Mouse (Mus musculus): ENCODE data around the gene Kcnj14.
A peak's percentile ranks its signal among the peaks of the same experiment; 100 is the strongest.

Gene Kcnj14

DNA sequence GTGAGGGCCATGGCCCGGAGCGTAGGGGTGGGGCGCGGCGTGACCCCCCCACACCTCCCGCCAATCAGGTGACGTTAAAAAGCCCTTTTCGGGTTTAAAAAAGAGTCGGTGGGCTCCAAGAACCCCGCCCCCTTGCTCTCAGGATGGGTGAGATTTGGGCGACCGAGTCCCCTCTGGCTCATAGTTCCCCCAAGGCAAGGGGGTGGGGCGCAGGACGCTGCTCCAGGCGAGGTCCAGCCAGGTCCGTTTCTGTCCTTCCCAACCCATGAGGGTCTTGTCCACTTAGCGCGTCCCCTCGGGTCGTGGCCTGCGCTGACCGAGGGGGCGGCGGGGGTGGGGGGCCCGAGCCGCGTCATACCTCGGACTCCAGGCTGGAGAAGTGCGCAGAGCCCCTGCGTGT lies 7.8 kb upstream of the Kcnj14 start:
- no peak for DNase-seq (ENCODE audit: low spot score in 2 of 2)

DNA sequence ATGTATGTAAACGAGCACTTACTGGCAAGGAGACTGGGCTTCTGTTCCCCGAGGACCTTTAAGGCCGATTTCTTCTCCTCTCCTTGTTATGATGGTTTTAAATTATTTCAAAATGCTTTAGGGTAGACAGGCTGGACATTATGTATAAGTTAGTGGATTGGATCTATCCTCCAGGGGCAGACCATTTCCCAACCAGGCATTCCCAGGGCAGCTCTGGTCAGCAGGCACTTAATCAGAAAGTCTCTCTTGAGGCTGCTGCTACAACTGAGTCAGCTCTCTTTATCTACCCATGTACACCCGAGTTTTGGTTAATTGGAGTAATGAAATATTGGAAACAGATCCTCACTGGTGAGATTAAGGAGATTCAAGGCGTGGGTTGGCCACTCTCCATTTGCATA lies 6.5 kb upstream of the Kcnj14 start:
- DNase-seq (ENCODE audit: low spot score in 2 of 2), result no peak

DNA sequence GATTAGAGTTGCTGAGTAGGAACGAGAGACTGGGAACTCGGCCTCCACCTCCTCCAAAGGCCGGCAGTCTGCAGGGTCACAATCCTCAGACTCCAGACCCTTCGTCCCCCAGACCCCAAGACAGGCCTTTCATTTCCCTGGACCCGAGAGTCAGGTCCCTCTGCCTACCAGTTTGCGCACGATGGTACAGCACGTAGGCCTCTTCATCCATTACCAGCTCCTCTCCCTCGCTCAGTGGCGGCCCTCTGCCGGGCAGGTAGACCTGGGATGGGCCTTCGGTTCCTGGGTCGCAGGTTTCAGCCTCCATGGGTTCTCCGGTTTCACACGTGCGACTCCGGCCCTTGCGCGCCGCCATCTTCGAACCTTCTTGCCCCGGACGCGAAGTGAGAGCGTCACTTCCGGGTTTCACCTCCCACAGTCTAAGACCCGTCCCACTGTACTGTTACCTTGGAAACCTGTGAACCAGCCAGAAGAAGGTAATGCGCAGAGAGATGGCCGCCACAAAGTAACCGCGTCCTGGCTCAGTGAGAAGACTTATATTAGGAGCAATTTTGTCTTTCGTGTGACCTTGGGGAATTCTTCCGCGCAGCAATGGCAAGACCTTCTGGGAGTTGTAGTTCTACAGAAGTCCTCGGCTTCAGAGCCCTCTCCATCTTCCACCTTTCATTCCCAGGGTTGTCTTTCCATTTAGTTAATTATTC lies 6.0 kb upstream of the Kcnj14 start, which contains the start of gene Grwd1:
Gene Grwd1, minus strand, starts transcription at position 518 of the 701 bp plus-strand sequence.
- peak; percentile 63 to 78 for DNase-seq (ENCODE audit: low spot score in 2 of 2)

DNA sequence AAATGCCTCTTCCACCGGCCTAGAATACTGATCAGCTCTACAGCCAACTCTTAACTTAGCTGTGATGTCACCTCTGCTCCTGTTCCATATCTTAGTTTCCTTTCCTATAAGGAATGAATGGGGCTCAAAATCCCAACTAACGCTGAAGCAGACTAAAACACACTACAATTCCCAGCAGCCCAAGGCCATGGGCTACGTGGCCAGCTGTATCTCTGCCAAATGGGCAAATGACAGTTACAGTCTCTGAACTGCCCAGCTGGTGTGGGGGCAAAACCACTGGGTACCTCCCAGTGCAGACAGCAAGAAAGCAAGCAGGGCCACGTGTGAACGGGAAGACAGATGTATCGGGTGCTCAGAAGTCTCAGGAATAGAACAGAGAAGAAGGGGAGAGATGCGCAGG lies 2.0 kb upstream of the Kcnj14 start:
- no peak for DNase-seq (ENCODE audit: low spot score in 2 of 2)

DNA sequence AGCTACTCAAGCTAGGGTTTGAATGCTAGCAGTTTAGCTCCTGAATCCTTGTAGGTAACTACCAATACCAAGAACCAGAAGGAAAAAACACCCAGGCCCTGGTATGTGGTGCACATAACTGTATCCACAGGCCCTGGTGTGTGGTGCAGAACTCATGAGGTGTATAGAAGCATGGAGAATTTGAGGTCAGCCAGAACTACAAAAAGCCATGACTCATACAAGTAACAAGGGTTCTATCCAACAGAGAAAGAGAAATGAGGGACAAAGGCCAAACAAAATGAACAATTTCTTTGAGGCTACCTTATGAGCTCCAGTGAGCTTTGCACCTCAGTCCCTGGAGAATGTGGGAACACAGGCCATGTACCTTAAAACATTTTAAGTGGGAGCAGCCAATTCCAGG lies 3.7 kb downstream of the Kcnj14 start:
- DNase-seq (ENCODE audit: low spot score in 2 of 2), result no peak

DNA sequence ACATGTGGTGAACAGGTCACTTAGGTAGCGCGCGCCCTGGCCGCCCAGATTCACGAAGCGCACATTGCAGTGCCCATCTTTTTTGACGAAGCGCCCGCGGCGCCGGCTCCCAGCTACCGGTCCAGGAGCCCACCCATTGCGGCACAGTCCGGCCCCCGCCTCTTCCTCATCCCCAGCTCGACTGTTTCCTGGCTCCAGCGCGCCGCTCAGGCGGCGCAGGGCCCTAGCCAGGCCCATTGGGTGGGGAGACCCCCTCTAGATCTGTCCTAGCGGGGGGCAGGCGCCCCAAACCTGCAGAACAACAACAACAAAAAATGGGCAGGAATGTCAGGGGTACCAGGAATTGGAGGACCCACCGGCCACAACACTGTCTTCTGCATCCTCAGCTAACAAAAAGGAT lies 4.7 kb downstream of the Kcnj14 start:
- DNase-seq (ENCODE audit: low spot score in 2 of 2), result no peak

DNA sequence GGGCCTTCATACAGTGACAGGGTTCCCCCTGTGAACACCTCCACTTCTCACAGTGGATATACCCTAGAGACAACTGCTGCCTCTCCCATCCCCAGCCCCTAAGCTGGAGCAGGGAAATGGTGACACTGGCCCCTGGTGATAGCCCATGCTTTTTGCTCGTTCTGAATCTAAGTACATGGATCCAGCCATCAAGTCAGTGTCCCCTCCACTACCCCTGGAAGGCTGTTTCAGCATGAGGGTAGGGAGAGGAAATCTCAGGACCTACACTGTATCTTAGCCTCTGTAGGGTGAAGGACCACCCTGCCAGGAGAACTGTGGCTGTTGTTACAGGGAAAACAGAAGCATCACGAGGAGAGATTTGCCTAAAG lies 8.6 kb downstream of the Kcnj14 start:
- no peak for DNase-seq (ENCODE audit: low spot score in 2 of 2)

DNA sequence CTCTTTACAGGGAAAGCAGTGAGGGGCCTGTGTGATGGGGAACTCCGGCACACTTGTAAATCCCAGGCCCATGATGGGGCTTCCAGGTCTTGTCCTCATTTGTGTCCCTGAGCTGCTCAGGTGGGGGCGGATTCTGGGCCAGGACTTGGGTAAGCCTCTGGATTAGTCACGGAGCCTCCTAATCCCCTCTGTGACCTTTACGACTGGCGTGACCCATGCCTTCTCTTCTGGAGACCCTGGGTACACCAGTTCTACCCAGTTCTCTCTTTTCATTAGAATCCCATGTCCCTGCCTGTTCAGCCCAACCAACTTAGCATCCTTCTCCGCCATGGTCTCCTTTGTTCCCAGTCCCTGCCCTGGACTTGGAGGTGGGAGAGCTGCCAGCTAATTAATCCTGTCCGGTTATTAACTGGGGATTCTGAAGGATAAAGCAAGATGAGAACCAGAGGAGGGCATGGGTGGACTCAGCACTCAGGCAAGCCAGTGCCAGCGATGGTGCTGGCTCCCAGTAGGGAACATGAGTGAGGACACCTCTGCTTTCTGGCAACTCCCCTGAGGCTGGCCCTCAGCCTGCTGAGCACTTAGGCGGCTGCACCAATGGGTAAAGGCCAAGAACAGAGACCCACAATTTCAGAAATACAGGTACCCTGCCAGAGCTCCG lies 9.1 kb downstream of the Kcnj14 start:
- DNase-seq (ENCODE audit: low spot score in 2 of 2), result no peak

DNA sequence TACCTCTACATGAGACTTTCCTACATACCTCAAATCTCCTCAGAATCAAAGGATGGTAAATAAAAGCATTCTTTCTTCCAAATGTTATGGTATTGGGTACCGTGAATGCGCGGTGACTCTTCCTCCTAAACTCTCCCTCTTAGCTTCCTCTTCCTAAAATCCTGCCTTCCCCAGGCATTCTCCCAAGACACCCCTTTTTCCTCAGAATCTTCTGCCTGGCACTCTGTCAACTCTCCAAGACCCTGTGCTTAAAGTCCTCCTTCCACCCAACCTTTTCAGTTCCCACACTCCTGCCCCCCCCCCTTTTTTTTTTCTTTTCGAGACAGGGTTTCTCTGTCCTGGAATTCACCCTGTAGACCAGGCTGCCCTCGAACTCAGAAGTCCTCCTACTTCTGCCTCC lies 9.7 kb downstream of the Kcnj14 start:
- DNase-seq (ENCODE audit: low spot score in 2 of 2), result no peak

DNA sequence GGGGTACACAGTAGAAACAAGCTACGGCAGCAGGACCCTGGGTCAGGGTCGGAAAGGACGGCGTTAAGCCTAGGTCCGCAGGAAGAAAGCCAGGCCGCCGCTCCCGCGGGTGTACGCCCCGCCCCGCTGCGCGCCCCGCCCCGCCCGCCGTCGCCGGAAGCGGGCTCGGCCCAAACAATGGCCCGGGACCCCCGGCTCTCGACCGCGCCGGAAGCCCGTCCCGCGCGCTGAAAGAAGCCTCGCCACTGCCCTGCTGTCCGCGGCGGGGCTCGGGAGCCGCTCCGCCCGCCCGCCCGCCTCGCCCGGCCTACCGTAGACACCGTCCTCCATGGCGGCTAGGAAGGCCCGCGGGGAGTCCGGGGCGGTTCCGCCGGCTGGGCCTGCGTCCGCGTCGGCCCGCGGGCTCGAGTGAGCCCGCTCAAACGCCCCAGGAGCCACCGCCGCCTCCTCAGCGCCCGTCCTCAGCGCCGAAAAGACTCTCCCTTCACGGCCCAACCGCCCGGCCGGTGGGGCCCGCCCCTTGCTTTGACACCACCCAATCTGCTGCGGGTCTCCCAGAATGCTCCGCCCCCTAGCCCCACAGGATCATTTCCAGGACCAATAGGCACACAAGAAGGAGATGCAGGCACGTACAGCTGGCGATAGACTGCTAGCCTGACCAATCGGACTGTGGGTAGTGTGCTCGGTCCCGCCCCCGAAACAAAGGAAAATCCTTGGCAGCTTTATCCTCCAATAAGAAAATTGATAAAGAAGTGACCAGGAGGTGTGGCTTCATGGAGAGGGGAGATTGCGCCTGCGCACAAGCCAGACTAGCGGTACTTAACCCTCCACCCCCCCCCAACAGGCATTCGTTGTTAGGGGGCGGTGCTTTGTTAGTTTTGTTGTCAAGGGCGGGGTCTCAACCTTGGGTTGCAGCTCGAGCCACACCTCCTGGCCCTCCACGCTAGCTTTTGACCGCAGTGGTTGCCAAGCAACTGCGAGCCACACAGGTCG lies 10.5 kb downstream of the Kcnj14 start, which contains the start of gene Cyth2:
Gene Cyth2, minus strand, starts transcription at position 795 of the 993 bp plus-strand sequence.
- peak; percentile 96 to 98 for DNase-seq (ENCODE audit: low spot score in 2 of 2)

DNA sequence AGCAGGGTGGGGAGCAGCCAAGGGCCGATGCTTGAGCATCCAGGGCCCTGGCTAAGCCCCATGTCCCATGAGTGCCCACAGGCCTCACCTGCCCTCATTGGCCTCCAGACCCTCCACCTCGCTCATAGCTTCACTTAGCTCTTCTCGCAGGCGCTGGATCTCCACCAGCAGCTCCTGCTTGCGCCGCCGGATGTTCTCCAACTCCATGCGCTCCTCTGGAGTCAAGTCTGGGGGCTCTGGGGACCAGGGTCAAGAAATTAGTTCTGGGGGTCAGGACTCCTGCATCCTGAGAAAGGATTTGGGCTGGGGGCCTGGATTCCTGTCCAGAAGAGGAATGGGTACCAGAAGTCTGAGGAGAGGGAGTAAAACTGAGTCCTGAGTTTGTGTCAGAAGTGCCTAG lies 11.7 kb downstream of the Kcnj14 start:
- DNase-seq (ENCODE audit: low spot score in 2 of 2), result no peak

DNA sequence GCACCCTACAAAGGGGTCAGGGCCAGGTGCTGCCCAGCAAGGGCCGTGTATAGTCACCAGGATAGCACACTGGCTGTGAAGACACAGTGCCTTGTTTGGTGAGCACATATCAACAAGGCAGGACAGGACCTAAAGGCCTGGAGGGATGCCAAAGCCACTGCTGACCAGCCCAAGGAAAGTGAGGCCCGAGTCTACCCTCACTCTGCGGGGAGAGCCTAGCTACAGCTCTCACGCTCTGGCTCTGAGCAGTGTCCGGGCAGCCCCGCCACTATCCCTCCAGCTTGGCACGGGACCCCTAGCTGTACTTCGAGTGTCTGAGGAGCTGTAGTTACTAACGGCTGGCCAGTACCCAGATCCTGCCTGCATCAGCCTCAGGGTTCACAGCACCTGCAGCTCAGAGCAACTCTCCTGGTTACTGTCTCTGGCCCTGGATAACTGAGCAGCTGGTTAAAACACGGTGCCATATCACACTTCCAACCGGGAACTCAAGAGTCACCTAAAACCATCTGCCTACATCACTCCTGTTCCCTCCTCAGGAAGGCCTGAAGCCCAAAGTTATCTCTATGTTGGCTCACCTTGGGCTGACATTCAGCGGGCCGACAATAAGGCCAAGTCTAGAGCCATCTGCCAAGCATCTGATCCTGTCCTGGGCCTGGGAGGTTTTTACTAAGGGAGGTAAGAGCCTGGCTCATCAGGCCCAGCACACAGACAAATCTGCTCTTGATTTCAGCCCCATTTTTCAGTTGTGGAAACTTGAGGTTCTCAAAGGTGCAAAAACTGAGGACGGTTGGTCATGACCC lies 15.1 kb downstream of the Kcnj14 start:
- no peak for DNase-seq (ENCODE audit: low spot score in 2 of 2)

DNA sequence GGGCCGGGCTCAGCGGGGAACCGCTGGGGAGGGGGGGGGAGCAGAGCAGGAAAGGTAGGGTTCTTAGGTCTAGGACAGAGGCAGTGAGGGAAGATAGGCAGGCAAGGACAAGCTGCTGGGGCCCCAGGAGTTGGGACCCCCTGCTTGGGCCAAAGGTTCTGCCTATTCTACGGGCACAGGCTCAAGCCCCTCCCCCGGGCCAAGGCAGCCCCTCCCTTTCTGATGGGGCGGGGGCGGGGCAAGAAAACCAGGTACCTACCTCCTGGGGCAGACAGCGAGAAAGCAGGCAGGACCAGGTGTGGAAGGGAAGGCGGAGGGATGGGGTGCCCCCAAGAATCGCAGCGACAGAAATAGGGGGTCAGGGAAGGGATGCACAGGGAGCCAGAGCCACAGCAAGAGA lies 16.1 kb downstream of the Kcnj14 start:
- no peak for DNase-seq (ENCODE audit: low spot score in 2 of 2)

DNA sequence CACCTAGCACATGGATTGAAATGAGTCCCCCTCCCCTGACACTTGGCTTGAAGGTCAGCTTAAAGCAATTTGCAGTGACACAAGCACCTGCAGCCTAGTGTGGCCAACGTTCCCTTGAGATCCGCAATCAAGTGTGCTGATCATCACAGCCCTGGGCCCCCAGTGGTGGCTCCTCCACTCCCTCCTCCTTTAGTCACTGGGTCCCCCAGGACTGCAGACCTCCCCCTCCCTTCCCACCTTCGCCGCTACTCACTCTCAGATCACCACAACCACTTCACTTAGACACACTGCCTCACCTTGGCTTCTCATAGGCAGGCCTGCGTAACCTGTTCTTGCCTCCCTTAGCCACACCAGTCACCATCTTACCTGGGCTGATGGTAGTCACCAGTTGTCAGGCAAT lies 18.6 kb downstream of the Kcnj14 start:
- DNase-seq (ENCODE audit: low spot score in 2 of 2), result no peak

DNA sequence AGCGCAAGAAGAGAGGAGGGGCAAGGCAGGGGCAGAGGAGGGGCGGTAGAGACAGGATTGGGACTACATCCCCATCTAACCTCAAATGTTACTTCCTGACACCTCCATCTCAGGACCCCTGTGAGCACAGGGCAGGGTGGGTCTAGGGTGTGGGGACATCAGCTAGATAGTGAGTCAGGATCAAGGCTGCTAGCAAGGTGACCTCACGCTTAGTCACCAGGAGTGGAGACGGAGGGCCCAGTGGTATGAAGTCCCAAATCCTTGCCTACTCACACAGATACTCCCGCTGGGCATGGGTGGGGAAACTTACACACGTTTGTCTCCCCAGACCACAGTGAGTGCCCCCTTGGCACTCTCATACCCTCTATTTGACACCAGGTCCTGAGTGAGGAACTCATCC lies 22.0 kb downstream of the Kcnj14 start:
- no peak for DNase-seq (ENCODE audit: low spot score in 2 of 2)

DNA sequence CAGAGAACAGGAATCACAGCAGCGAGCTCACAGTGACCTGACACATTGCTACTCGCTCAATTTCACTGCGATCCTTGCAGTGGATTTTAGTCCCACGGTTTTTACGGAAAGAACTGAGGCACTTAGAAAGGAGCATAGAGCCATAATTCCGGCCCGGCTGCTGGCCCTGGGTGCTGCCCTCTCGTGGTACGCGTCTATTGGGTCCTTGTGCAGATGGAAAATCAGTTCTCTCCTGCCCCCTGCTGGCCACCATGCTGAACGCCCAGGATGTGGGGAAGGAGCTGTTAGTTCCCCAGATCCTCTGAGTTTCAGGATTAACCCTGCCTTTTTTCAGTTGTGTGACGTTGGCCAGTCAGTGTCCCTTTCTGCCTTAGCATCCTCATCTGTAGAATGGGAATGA lies 23.2 kb downstream of the Kcnj14 start:
- DNase-seq (ENCODE audit: low spot score in 2 of 2), result peak; percentile 92 to 96

DNA sequence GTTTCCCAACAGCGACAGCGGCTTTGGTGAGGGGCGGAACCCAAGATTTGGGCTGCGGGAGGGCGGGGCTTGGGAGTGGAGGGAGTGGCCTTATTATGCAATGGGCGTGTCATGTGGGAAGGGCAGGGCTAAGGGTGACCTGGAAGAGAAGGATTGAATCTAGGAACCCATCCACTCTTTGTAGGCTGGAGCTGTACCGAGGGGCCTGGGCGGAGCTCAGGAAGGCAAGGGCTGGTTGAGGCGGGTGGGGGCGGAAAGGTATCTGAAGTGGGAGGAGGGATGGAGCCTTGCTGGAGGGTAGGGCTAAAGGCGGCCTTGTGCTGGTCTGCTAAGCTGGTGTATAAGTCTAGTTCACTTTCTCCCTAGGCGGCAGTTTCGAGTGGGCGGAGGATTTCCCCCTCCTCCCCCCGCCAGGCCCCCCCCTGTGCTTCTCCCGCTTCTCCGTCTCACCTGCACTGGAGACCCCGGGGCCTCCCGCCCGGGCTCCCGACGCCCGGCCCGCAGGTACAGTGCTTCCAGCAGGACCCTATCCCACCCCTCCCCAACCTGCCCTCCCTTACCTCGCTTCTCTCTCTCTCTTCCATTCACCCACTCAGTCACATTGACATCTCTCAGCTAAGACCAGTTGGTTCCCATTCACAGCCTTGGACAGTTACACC lies 23.9 kb downstream of the Kcnj14 start:
- no peak for DNase-seq (ENCODE audit: low spot score in 2 of 2)

DNA sequence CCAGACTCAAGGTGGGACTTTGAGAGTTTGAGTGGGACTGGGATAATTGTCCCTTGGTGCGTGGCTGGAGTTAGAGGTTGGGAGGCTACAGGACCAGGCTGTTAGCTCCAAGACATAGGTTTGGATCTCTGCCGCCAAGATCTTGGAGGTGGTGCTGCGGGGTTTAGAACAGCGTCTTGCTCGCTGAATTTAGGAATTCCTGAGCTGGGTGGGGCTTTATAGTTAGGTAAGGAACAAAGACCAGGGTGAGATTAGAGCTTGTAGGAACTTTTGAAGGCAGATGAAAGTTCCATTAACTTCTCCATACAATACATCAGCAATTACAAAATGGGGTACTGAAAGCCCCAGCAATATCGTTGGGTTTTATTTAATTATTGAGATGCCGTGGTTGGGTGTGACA lies 24.6 kb downstream of the Kcnj14 start:
- no peak for DNase-seq (ENCODE audit: low spot score in 2 of 2)

DNA sequence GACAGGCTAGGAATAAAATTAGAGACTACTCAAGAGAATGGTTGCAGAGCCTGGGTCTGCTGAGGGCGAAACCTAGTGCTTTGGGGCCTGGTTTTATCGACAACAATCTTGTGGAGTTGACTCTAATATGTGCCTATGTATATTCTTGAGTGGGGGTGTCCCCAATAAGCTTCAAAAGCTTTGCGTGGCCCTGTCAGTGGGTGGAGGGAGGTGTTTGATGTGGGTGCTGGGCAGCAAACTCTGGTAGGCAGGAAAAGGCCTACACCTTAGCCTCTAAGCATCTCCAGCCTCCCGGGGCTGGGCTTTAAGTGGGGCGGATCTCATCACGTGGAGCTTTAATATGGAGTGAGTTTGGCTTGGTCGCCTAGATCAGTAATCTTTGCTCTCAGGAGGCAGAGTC lies 25.7 kb downstream of the Kcnj14 start:
- DNase-seq (ENCODE audit: low spot score in 2 of 2), result no peak

DNA sequence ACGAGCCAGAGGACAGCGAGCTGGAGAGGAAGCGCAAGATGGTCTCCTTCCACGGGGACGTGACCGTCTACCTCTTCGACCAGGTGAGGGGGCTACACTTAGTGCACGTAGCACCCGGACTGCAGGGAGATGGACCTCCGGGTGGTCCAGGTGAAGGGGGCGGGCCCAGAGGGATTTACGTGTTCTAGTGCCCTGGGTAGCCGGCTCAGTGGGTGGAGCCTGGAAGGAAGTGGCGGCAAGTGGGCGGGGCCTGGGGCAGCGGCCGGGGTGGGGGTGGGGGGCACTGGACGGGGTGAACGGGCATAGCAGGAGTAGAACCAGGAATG lies 26.1 kb downstream of the Kcnj14 start:
- DNase-seq (ENCODE audit: low spot score in 2 of 2), result peak in 1 of 2 experiments; percentile 14
